Mouse (Mus musculus): ENCODE measurements around the gene Calhm1. TPM values are rescaled to one million over a fixed set of nuclear protein-coding genes. Genes with fewer than 3 reads are reported as not detected.

Calhm1 gene
- total and polyA plus RNA-seq, 3 experiments, result 0.06 TPM; not detected in 2

DNA sequence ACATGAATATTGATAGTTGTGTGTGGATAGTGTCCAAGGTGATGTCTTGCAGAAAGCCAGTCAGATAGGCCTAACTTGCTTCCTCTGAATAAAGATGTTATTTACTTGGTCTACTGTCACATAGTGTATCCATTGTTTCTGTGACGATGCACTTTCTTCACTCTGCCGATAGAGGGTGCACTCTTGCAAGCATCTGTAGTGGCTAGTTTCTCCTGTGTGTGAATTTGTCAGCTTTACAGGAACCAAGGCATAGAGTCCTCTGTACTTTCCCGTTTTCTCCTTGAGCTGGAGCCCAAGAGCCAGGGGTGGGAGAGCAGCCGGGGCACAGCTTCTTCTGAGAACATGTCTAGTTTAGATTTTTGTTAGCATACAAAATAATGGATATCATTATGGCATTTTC lies 23.0 kb downstream of the Calhm1 start:
- no peaks in the 10 kb centered on the region for H3K27me3 ChIP-seq (ENCODE audit: control insufficient read depth in 1 of 2, insufficient read depth in 2 of 2, low read length in 2 of 2)
- H3K9me3 ChIP-seq (replicated peaks; ENCODE audit: insufficient read depth, low read length), result no peaks in the 10 kb centered on the region
- H3K27ac ChIP-seq (ENCODE audit: control insufficient read depth, low read depth, low read length), result no peak overlapping the region
- no peaks in the 10 kb centered on the region; a peak in 1 of 4 replicates for H3K4me1 ChIP-seq (ENCODE audit: control insufficient read depth in 1 of 2, insufficient read depth in 2 of 2, low read length in 2 of 2)
- no peak overlapping the region for H3K4me3 ChIP-seq (ENCODE audit: control insufficient read depth in 1 of 2, insufficient read depth in 1 of 2, low read depth in 2 of 2, low read length in 2 of 2)
- H3K79me2 ChIP-seq (ENCODE audit: control insufficient read depth, insufficient read depth, low read length, poor library complexity), result no peaks in the 10 kb centered on the region
- no peak overlapping the region for H3K9ac ChIP-seq (ENCODE audit: control insufficient read depth, low read depth, low read length, poor library complexity, severe bottlenecking)
- no peak for TF ChIP-seq CHD1 (IDR thresholded peaks at IDR 0.05; ENCODE audit: low read depth, low read length)
- TF ChIP-seq ZC3H11A (IDR thresholded peaks at IDR 0.05; ENCODE audit: low read depth, low read length), result 0 out of 2 replicates have a peak, but pooled peaks have one; percentile 41
- no peak for TF ChIP-seq MAZ (IDR thresholded peaks at IDR 0.05; ENCODE audit: low read depth, low read length)
- no peak for TF ChIP-seq MYB (IDR thresholded peaks at IDR 0.05; ENCODE audit: low read depth, low read length)
- no peak for TF ChIP-seq MYC (IDR thresholded peaks at IDR 0.05; ENCODE audit: low read depth, low read length)
- no peak for TF ChIP-seq ETS1 (IDR thresholded peaks at IDR 0.05; ENCODE audit: low read depth, low read length)
- TF ChIP-seq ZKSCAN1 (IDR thresholded peaks at IDR 0.05; ENCODE audit: low read depth, low read length), result no peak
- peak; percentile 79 for TF ChIP-seq SMC3 (IDR thresholded peaks at IDR 0.05; ENCODE audit: low read depth, low read length)
- no peak for TF ChIP-seq ZNF384 (IDR thresholded peaks at IDR 0.05; ENCODE audit: low read depth, low read length)
- TF ChIP-seq TBP (IDR thresholded peaks at IDR 0.05; ENCODE audit: low read depth, low read length), result no peak
- TF ChIP-seq POLR2AphosphoS2 (IDR thresholded peaks at IDR 0.05; ENCODE audit: low read length), result no peak
- peak; percentile 68 for TF ChIP-seq RAD21 (IDR thresholded peaks at IDR 0.05; ENCODE audit: low read depth, low read length)
- no peak for TF ChIP-seq ELF1 (IDR thresholded peaks at IDR 0.05; ENCODE audit: low read depth, low read length)
- TF ChIP-seq UBTF (IDR thresholded peaks at IDR 0.05; ENCODE audit: borderline replicate concordance, insufficient read depth, low read depth, low read length), result no peak
- TF ChIP-seq KAT2A (conservative IDR thresholded peaks at IDR 0.05; ENCODE audit: low read depth, low read length), result no peak
- no peak for TF ChIP-seq CHD2 (IDR thresholded peaks at IDR 0.05; ENCODE audit: low read length)
- peak; percentile 65 to 95 (median 93) for TF ChIP-seq CTCF (IDR thresholded peaks at IDR 0.05 in 2 of 3, conservative IDR thresholded peaks at IDR 0.05 in 1 of 3; ENCODE audit: control insufficient read depth in 1 of 3, insufficient read depth in 1 of 3, low read depth in 2 of 3, low read length in 3 of 3, poor library complexity in 1 of 3, severe bottlenecking in 1 of 3)
- no peak for TF ChIP-seq MAX (IDR thresholded peaks at IDR 0.05; ENCODE audit: low read length)
- peaks cover 0 to 35% of the 10 kb centered on the region in 2 experiments; a peak in 2 of 4 replicates for H3K36me3 ChIP-seq (ENCODE audit: control insufficient read depth in 1 of 2, insufficient read depth in 2 of 2, low read length in 2 of 2)
- peak; percentile 76 for DNase-seq (ENCODE audit: low read depth, low spot score)

DNA sequence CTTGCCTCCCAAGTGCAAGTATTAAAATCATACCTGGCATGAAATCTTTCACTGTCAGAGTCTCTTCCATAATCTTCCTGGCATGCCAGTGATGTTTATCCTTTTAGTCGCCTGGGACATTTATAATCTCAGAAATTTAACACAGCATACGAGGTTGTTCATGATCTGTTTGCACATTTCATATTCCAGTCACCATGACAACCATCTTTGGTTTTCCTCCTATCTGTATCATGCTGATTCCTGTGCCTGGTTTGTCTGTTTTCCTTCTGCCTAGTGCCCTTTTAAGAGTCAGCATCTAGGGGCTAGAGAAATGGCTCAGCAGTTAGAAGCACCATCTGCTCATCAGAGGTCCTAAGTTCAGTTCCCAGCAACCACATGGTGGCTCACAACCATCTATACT lies 25.4 kb downstream of the Calhm1 start:
- no peaks in the 10 kb centered on the region for H3K9me3 ChIP-seq (replicated peaks; ENCODE audit: insufficient read depth, low read length)
- no peak for DNase-seq (ENCODE audit: low read depth, low spot score)
- H3K9ac ChIP-seq (ENCODE audit: control insufficient read depth, low read depth, low read length, poor library complexity, severe bottlenecking), result no peak overlapping the region
- H3K27ac ChIP-seq (ENCODE audit: control insufficient read depth, low read depth, low read length), result no peak overlapping the region
- H3K4me1 ChIP-seq (ENCODE audit: control insufficient read depth in 1 of 2, insufficient read depth in 2 of 2, low read length in 2 of 2), result no peaks in the 10 kb centered on the region; a peak in 1 of 4 replicates
- TF ChIP-seq NELFE (IDR thresholded peaks at IDR 0.05; ENCODE audit: low read depth, low read length) (no peak), MAX (IDR thresholded peaks at IDR 0.05; ENCODE audit: low read length) (no peak), TAL1 (IDR thresholded peaks at IDR 0.05; ENCODE audit: low read length) (no peak), ZMIZ1 (IDR thresholded peaks at IDR 0.05; ENCODE audit: low read depth, low read length) (no peak), CHD2 (IDR thresholded peaks at IDR 0.05; ENCODE audit: low read length) (no peak), MEF2A (IDR thresholded peaks at IDR 0.05; ENCODE audit: extremely low read depth, insufficient replicate concordance, low read depth, low read length, poor library complexity, severe bottlenecking) (no peak), KAT2A (conservative IDR thresholded peaks at IDR 0.05; ENCODE audit: low read depth, low read length) (no peak), MAFK (IDR thresholded peaks at IDR 0.05; ENCODE audit: borderline replicate concordance, low read depth, low read length) (no peak), BHLHE40 (IDR thresholded peaks at IDR 0.05; ENCODE audit: borderline replicate concordance, low read depth, low read length) (no peak), MYB (IDR thresholded peaks at IDR 0.05; ENCODE audit: low read depth, low read length) (no peak), SIN3A (IDR thresholded peaks at IDR 0.05; ENCODE audit: low read length) (no peak), MYC (IDR thresholded peaks at IDR 0.05; ENCODE audit: low read depth, low read length) (no peak), NRF1 (IDR thresholded peaks at IDR 0.05; ENCODE audit: insufficient read depth, low read depth, low read length, poor library complexity, severe bottlenecking) (no peak)
- peaks cover 0 to 36% of the 10 kb centered on the region in 2 experiments; a peak in 2 of 4 replicates for H3K36me3 ChIP-seq (ENCODE audit: control insufficient read depth in 1 of 2, insufficient read depth in 2 of 2, low read length in 2 of 2)
- no peaks in the 10 kb centered on the region for H3K27me3 ChIP-seq (ENCODE audit: control insufficient read depth in 1 of 2, insufficient read depth in 2 of 2, low read length in 2 of 2)
- no peak overlapping the region for H3K4me3 ChIP-seq (ENCODE audit: control insufficient read depth in 1 of 2, insufficient read depth in 1 of 2, low read depth in 2 of 2, low read length in 2 of 2)
- no peaks in the 10 kb centered on the region for H3K79me2 ChIP-seq (ENCODE audit: control insufficient read depth, insufficient read depth, low read length, poor library complexity)

Measured in MEL (cell line).